Mouse (Mus musculus) T-helper 2 cell (primary cell): ENCODE results near the gene Rnasek.

Source experiments
- in situ Hi-C: fragments of 300-600 bp; cut with MboI, MseI; formaldehyde crosslinking; loops from one replicate; pipeline ENCODE4 v1.15.1; 2025; ENCODE audit warnings: high pct_unique_total_duplicates

Gene Rnasek

GRCm38 (mm10) chr11:70218039-70218438 is 21.6 kb downstream of the Rnasek start:
- in situ Hi-C loops = no loop called here

- in situ Hi-C loops = no loop called here
Measured at GRCm38 (mm10) chr11:70216103-70216502, 23.5 kb downstream of the Rnasek start.

- in situ Hi-C loops = no loop called here
Measured at GRCm38 (mm10) chr11:70215301-70215700, 24.3 kb downstream of the Rnasek start.

- in situ Hi-C loops = no loop called here
Measured at GRCm38 (mm10) chr11:70214856-70215209, 24.8 kb downstream of the Rnasek start.

- in situ Hi-C loops = no loop called here
Measured at GRCm38 (mm10) chr11:70214191-70214855, 25.3 kb downstream of the Rnasek start.

GRCm38 (mm10) chr11:70213736-70214135 is 25.9 kb downstream of the Rnasek start:
- in situ Hi-C loops = no loop called here

GRCm38 (mm10) chr11:70212896-70213295 is 26.7 kb downstream of the Rnasek start:
- in situ Hi-C loops = no loop called here

- in situ Hi-C loops = no loop called here
Measured at GRCm38 (mm10) chr11:70212423-70212822, 27.2 kb downstream of the Rnasek start, which contains the start of gene Slc16a11. Gene Slc16a11 (plus strand): TSS chr11:70212752.

- in situ Hi-C loops = no loop called here
Measured at GRCm38 (mm10) chr11:70211972-70212371, 27.7 kb downstream of the Rnasek start.

GRCm38 (mm10) chr11:70210681-70211080 is 29.0 kb downstream of the Rnasek start:
- in situ Hi-C loops = no loop called here

GRCm38 (mm10) chr11:70208778-70209388 is 30.8 kb downstream of the Rnasek start:
- in situ Hi-C loops = no loop called here

- in situ Hi-C loops = no loop called here
Measured at GRCm38 (mm10) chr11:70207283-70207682, 32.4 kb downstream of the Rnasek start.

GRCm38 (mm10) chr11:70206801-70207200 is 32.8 kb downstream of the Rnasek start:
- in situ Hi-C loops = no loop called here

- in situ Hi-C loops = loop anchor here (5.0 kb wide), 1 partner anchor 144 kb away; no protein-coding TSS in a partner anchor
Measured at GRCm38 (mm10) chr11:70201691-70202090, 38.0 kb downstream of the Rnasek start.

- in situ Hi-C loops = loop anchor here (5.0 kb wide), 1 partner anchor 143 kb away; no protein-coding TSS in a partner anchor
Measured at GRCm38 (mm10) chr11:70200036-70200608, 39.5 kb downstream of the Rnasek start.

- in situ Hi-C loops = no loop called here
Measured at GRCm38 (mm10) chr11:70199107-70199506, 40.5 kb downstream of the Rnasek start.

- in situ Hi-C loops = no loop called here
Measured at GRCm38 (mm10) chr11:70198332-70198731, 41.3 kb downstream of the Rnasek start.

- in situ Hi-C loops = no loop called here
Measured at GRCm38 (mm10) chr11:70193354-70194285, 46.0 kb downstream of the Rnasek start.

GRCm38 (mm10) chr11:70192157-70192556 is 47.5 kb downstream of the Rnasek start:
- in situ Hi-C loops = no loop called here

- in situ Hi-C loops = no loop called here
Measured at GRCm38 (mm10) chr11:70191188-70191587, 48.5 kb downstream of the Rnasek start.

- in situ Hi-C loops = no loop called here
Measured at GRCm38 (mm10) chr11:70189319-70190134, 50.1 kb downstream of the Rnasek start.
